Mouse (Mus musculus) central nervous system, embryonic 11.5 days (tissue): ENCODE results near the gene Sec14l2. TPM values are rescaled to one million over a fixed set of nuclear protein-coding genes. Genes with fewer than 3 reads are reported as not detected.

ENCODE experiments used
- polyA plus RNA-seq: library from polyadenylated mRNA; depleted of rRNA; stranded (reverse); fragments of >200 nt; gene quantifications from 2 replicates; pipeline ENCODE4 v1.2.3, GENCODE M21; 2012; rRNA removed

Sec14l2 gene
- 3.9 and 4.1 TPM in 2 replicates for polyA plus RNA-seq

GRCm38 (mm10) chr11:4122742-4123579 is at the start of gene Sec14l2:
Gene Sec14l2 (minus strand): TSS chr11:4123415.

DNA sequence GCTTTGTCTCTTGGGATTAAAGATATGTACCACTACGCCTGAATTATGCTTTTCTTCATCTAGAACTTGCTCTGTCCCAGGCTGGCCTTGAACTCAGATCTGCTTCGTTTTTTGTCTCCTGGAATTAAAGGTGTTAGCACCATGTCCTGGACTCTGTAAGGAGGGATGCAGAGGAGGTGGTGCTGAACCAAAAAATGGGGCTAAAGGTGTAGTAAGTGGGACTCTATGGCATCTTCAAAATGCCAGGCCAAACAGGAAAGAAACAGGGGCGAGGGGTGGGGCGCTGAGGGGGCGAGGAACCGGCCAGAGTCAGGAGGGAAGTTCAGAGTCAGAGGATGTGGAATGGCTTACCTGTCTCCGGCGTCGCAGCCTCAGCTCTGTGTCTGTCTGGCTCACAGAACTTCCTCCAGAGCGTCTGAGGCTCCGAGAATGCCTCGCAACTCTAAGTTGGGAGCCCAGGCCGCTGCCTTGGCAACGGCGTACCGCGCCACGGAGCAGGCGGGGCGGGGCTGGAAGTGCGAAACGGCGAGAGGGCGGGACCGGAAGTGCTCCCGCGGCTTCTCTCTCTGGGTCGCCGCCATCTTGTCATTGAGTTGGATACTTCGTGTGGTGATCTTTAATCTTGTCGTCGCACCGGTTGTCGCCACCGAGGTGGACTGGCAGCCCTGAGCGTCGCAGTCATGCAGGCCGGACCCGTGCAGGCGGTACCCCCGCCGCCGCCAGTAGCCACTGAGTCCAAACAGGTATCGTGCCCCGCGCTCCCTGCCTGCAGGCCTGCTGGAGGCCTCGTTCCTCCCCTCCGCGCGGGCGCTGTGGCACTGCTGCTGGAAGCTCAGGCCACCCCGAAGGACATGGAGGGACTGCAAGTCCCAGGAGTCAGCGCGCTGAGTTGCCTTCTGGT is 36.8 kb upstream of the Sec14l2 start, which contains the start of the genes Ccdc157 and Sf3a1:
Gene Ccdc157, minus strand, starts transcription at position 486 of the 901 bp plus-strand sequence.
Gene Sf3a1, plus strand, starts transcription at position 543 of the 901 bp plus-strand sequence.

GRCm38 (mm10) chr11:4134986-4135935 is 12.0 kb upstream of the Sec14l2 start, which contains the start of gene Rnf215:
Gene Rnf215 (plus strand): TSS chr11:4135202.

DNA sequence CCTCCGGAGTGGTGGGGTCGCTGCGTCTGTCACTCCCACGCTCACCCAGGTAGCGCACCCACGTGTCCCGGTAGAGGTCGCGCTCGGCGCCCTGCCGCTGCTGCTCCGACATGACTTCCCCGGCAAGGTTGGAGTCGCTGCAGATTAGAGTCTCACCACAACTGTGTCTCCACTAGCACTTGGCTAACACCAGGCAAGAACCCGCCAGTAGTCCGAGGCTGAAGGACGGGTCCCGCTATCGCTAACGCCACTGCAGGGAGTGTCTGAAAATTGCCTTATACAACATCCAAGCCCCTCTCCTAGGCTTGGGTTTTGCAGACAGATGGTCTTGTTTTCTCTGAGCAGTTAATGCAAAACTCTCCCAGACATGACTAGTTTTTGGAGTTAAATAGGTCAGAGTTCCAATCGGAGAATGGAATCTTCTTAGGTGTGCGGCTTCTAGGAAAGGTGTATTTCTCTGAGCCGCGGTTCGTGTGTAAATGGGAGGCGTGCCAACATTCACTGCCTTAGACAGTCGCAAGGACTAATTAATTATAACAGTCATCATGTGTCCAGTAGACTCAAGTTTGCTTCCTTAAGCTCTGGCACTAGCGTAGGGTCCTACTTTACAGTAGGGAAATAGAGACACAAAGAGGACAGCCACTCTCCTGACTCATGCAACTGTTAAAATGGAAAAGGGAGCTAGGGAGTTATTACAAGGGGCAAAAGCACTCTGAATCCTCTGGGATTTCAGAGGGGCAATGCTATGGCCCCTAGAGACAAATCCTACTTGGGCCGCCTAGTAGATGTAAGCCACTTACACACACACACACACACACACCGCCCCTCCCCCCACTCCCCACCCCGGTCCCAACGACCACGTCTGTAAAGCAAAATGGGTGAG is 27.8 kb downstream of the Sec14l2 start, which contains the start of gene Mtfp1:
Gene Mtfp1, minus strand, starts transcription at position 275 of the 883 bp plus-strand sequence.

GRCm38 (mm10) chr11:4064627-4065122 is 58.5 kb downstream of the Sec14l2 start, which contains the start of gene Sec14l3:
Gene Sec14l3 (plus strand): TSS chr11:4064841.

Other genes starting within 250 kb of the Sec14l2 start
- 0.95 and 1.1 TPM in 2 replicates for gene 4921536K21Rik, start 228.3 kb downstream of the Sec14l2 start, polyA plus RNA-seq
- gene Dusp18, start 228.2 kb downstream of the Sec14l2 start, polyA plus RNA-seq = 7.7 and 11.4 TPM in 2 replicates
- 3.5 and 3.8 TPM in 2 replicates for gene Slc35e4, start 208.8 kb downstream of the Sec14l2 start, polyA plus RNA-seq
- 15.7 and 28.7 TPM in 2 replicates for gene Tcn2, start 191.3 kb downstream of the Sec14l2 start, polyA plus RNA-seq
- 74.4 and 90.3 TPM in 2 replicates for gene Pes1, start 159.4 kb downstream of the Sec14l2 start, polyA plus RNA-seq
- gene 4930556J24Rik, start 146.6 kb downstream of the Sec14l2 start, polyA plus RNA-seq = not detected in 2 replicates
- gene Gal3st1, start 139.8 kb downstream of the Sec14l2 start, polyA plus RNA-seq = 0.41 and 1.8 TPM in 2 replicates
- gene Sec14l4, start 92.0 kb downstream of the Sec14l2 start, polyA plus RNA-seq = 0.06 and 0.17 TPM in 2 replicates
- 0.18 TPM in 1 of 2 replicates, not detected in the other for gene Sec14l3, start 58.6 kb downstream of the Sec14l2 start, polyA plus RNA-seq
- 5.8 and 6.3 TPM in 2 replicates for gene Mtfp1, start 28.0 kb downstream of the Sec14l2 start, polyA plus RNA-seq
- gene Rnf215, start 11.8 kb upstream of the Sec14l2 start, polyA plus RNA-seq = 42.2 and 68.5 TPM in 2 replicates
- gene Ccdc157, start 36.9 kb upstream of the Sec14l2 start, polyA plus RNA-seq = 12.3 and 14.2 TPM in 2 replicates
- gene Sf3a1, start 36.9 kb upstream of the Sec14l2 start, polyA plus RNA-seq = 86.3 and 86.6 TPM in 2 replicates
- gene Tbc1d10a, start 63.4 kb upstream of the Sec14l2 start, polyA plus RNA-seq = 25.3 and 29.9 TPM in 2 replicates
- 1.3 and 1.8 TPM in 2 replicates for gene Castor1, start 94.8 kb upstream of the Sec14l2 start, polyA plus RNA-seq
- 0.09 and 0.17 TPM in 2 replicates for gene Osm, start 113.0 kb upstream of the Sec14l2 start, polyA plus RNA-seq
- gene Lif, start 134.1 kb upstream of the Sec14l2 start, polyA plus RNA-seq = 0.08 and 0.11 TPM in 2 replicates